Mouse (Mus musculus): ENCODE measurements around the gene Fkbp1a.

Gene Fkbp1a

DNA sequence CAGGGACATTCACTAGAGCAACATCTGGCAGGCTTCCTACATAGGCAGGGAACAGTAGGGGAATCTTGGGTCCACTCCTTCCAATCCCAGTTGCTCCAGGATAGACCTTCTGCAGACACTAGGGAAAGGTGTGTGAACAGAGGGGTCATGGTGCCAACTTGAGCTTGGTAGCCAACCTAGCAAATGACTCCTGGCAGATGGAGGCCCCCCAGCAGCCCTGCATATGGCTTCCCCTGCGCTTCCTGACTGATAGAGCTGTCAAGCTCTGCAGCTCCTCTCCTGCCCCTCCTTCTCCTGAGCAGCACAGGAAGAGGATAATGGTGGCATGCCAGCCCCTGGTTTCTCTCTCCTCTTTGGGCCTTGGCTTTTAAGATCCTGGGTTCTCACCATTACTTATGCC is 66.2 kb downstream of the Fkbp1a start:
- DNase-seq (ENCODE audit: low spot score), result no peak

DNA sequence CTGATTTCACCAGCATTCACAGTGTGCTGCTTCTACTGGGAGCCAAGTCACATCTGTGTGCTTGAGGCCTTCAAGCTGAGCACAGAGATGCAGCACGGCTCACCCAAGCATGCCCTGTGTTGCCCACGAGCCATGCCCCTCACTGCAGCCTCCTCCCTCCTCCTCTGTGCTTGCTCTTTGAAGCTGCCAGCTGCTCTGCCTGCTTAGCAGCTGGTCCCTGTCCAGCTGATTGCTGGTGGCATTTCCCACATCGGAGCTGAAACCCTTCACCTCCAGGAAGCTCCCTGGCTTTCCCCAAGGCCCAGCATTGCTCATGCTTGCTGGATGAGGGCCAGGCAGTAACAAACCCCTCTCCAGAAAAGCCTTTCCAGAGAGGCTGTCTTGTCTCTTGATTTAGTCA is 67.7 kb downstream of the Fkbp1a start:
- DNase-seq (ENCODE audit: low spot score), result no peak

All from urinary bladder, postnatal 14 days (tissue).